Comparison of ENCODE assay signal across 7 mouse cellular contexts in the genomic region with DNA sequence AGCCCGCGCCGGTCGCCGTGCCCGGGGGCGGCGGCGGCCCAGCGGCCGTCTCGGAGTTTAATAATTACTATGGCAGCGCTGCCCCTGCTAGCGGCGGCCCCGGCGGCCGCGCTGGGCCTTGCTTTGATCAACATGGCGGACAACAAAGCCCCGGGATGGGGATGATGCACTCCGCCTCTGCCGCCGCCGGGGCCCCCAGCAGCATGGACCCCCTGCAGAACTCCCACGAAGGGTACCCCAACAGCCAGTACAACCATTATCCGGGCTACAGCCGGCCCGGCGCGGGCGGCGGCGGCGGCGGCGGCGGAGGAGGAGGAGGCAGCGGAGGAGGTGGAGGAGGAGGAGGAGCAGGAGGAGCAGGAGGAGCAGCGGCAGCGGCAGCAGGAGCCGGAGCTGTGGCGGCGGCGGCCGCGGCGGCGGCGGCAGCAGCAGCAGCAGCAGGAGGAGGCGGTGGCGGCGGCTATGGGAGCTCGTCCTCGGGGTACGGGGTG. TPM values are rescaled to one million over a fixed set of nuclear protein-coding genes. Genes with fewer than 3 reads are reported as not detected.
DNase-seq lines count a peak whose midpoint lies in the region; ATAC-seq lines count a peak whose summit lies in the region.

No protein-coding gene starts in this region.

- H3K4me1 ChIP-seq in midbrain, embryonic 10.5 days = peaks cover 64% of the 10 kb centered on the region

- H3K4me3 ChIP-seq in midbrain, embryonic 10.5 days = peak overlapping the region; percentile 98

- H3K27me3 ChIP-seq in midbrain, embryonic 10.5 days (ENCODE audit: low read depth, poor library complexity, severe bottlenecking) = no peaks in the 10 kb centered on the region

- under 1% methylated on average over 49 of the region's 56 CpGs for WGBS in midbrain, embryonic 10.5 days

- no peaks in the 10 kb centered on the region for H3K36me3 ChIP-seq in midbrain, embryonic 10.5 days

- peak; percentile 12 for ATAC-seq in inflammation-experienced regulatory T-cells, adult 6 months

- no peaks in the 10 kb centered on the region for H3K9me3 ChIP-seq in midbrain, embryonic 10.5 days (replicated peaks)

- peak overlapping the region; percentile 100 for H3K27ac ChIP-seq in midbrain, embryonic 10.5 days (replicated peaks)

- DNase-seq in adipocyte (ENCODE audit: low spot score) = peak; percentile 73
- DNase-seq in cerebellum, postnatal 36 days = peak; percentile 69 to 76
- peak; percentile 69 for DNase-seq in gastrocnemius, postnatal 10 days
- peak; percentile 74 for DNase-seq in left cerebral cortex, postnatal 4 days
- peak; percentile 81 for DNase-seq in midbrain, embryonic 10.5 days (ENCODE audit: low spot score)
- peak; percentile 70 for DNase-seq in spleen, adult 12 weeks (ENCODE audit: low spot score)

- intact Hi-C loops in left cerebral cortex, postnatal 4 days (cut with DNase I) = loop anchor here (5.0 to 10.0 kb wide), 2 partner anchors 88 to 221 kb away; no protein-coding TSS in a partner anchor

RNA-seq across cellular contexts. Expression of gene Arid1b, which starts 1.5 kb away (rescaled TPM):
- total RNA-seq in gastrocnemius, postnatal 10 days (2021) = 10 to 100 TPM; 39.6 to 44.4 TPM
- 10 to 100 TPM; 11.1 to 14.1 (median 12.2) TPM for polyA plus RNA-seq in inflammation-experienced regulatory T-cells, adult 6 months (2017; shearing (Covaris generic))
- total RNA-seq in left cerebral cortex, postnatal 4 days (2021) = 100 to 1,000 TPM; 103 to 107 TPM
- polyA plus RNA-seq in midbrain, embryonic 10.5 days (2016; fragmentation: Nextera tagmentation; extraction: Ambion mirVana) = 8.9 and 10.8 TPM in 2 replicates

Comparison
In these comparisons a context has a peak if more than half of its experiments do, and no peak if none do; other contexts are left out.
1. Peak in every context shown above with its lines: DNase-seq, ATAC-seq, H3K4me3 ChIP-seq and H3K27ac ChIP-seq.